Mouse (Mus musculus) heart, postnatal 0 days (tissue): ENCODE data around the gene Hsf2bp. TPM values are rescaled to one million over a fixed set of nuclear protein-coding genes. Genes with fewer than 3 reads are reported as not detected.

Experiments used
- ATAC-seq: fragments of 200-750 bp; cut with Nextera tagmentation; 2 replicates; pipeline ENCODE4 v1.8.0; 2017; ENCODE audit warnings: low read depth, moderate number of reproducible peaks, moderate library complexity; ENCODE audit not compliant: insufficient read depth
- DNase-seq: peaks from one replicate; pipeline ENCODE4 v3.0.0-alpha.2; 2016; ENCODE audit warnings: low spot score
- H3K27ac ChIP-seq: fragments of 300-500 bp; sonication (generic); 2 replicates; pipeline ENCODE4 v1.5.1; 2014; ENCODE audit warnings: low read depth, mild to moderate bottlenecking
- H3K27me3 ChIP-seq: fragments of 300-500 bp; sonication (generic); 2 replicates; pipeline ENCODE4 v1.6.1; 2014; ENCODE audit warnings: low read length, mixed read lengths; ENCODE audit not compliant: control insufficient read depth, insufficient read depth
- H3K36me3 ChIP-seq: fragments of 300-500 bp; sonication (generic); replicated peaks from 2 replicates; pipeline ENCODE4 v1.6.1; 2014; ENCODE audit warnings: low read length, mixed read lengths; ENCODE audit not compliant: control insufficient read depth, insufficient read depth
- H3K4me1 ChIP-seq: fragments of 300-500 bp; sonication (generic); 2 replicates; pipeline ENCODE4 v1.6.1; 2014; ENCODE audit warnings: antibody characterized with exemption; ENCODE audit not compliant: control insufficient read depth, insufficient read depth
- H3K4me2 ChIP-seq: fragments of 300-500 bp; sonication (generic); 2 replicates; pipeline ENCODE4 v1.6.1; 2014; ENCODE audit warnings: low read depth, mild to moderate bottlenecking, low read length, moderate library complexity
- H3K4me3 ChIP-seq: fragments of 300-500 bp; sonication (generic); 2 replicates; pipeline ENCODE4 v1.5.1; 2014; ENCODE audit warnings: low read depth, low read length
- H3K9ac ChIP-seq: fragments of 300-500 bp; sonication (generic); replicated peaks from 2 replicates; pipeline ENCODE4 v1.6.1; 2014; ENCODE audit warnings: low read depth, low read length, mixed read lengths
- H3K9me3 ChIP-seq: fragments of 300-500 bp; sonication (generic); replicated peaks from 2 replicates; pipeline ENCODE4 v1.6.1; 2016; ENCODE audit warnings: low read length; ENCODE audit not compliant: control insufficient read depth
- CTCF ChIP-seq: IDR thresholded peaks from 2 replicates; pipeline ENCODE4 v1.5.1; 2016; ENCODE audit warnings: antibody characterized with exemption, control low read depth, low read depth
- EP300 ChIP-seq: IDR thresholded peaks from 2 replicates; pipeline ENCODE4 v1.6.1; 2016; ENCODE audit warnings: antibody characterized with exemption, low read depth
- WGBS: fragments of 180-500 bp; shearing (Covaris S2); extraction: QIAGEN DNeasy Blood & Tissue Kit; methylation state at CpG from one replicate; pipeline ENCODE4 v1.1.7; 2014; 5-methylcytosine and 5-hydroxymethylcytosine counted together
- polyA plus RNA-seq: library from polyadenylated mRNA; unstranded; fragments of >200 nt; fragmentation: Nextera tagmentation; extraction: Ambion mirVana; gene quantifications from 2 replicates; pipeline ENCODE4 v1.2.1, GENCODE M21; 2015
- total RNA-seq: library from RNA; depleted of rRNA; stranded (reverse); fragments of >200 nt; gene quantifications from 2 replicates; pipeline ENCODE4 v1.2.3, GENCODE M21; 2014; ENCODE audit warnings: low replicate concordance; rRNA removed

Gene Hsf2bp
- not detected in 2 replicates for total RNA-seq
- 0.19 and 0.29 TPM in 2 replicates for polyA plus RNA-seq

DNA sequence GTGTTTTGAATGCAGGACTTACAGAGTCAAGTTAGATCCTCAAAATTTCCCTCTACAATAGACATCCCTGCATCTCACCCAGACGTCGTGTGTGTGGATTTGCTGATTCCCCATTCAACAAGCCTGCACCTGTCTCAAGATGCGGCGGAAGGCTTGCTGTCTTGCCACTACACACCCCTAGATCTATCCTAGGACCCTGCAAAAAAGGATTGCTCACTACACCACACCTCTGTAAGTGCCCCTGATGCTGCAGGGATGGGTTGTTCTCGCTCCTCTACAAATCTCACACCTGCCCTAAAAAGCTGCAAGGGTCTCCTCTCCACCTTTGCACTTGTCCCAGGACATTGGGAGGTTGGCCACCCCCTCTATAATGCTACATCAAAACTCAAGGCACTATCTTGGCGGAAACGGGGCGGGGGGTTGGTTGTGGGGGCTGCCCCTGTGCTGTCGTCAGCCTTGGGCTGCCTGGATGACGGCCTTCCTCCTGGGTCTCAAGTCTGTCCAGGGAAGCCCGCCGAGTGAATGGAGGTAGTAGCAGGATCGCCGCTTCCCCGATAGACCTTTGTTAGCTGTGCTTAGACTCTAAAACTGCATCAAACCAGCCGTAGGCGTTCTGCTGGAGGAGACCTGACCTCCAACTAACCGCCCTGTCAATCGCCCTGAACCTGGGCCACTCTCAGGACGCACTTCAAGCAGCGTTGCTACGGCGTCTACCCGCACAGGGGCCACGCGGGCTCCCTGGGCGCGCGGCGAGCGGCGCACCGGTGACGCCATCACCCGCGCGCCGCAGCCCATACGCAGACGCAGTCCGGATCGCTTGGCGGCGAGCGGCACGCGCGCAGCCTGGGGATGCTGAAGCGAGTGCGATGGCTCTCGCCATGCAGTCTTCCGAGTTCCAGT, at the start of gene Hsf2bp, which contains the start of gene Rrp1b:
TSS of gene Hsf2bp (minus strand) at position 741 of the 900 bp plus-strand sequence.
TSS of gene Rrp1b (plus strand) at position 492 of the 900 bp plus-strand sequence.
- Histone ChIP-seq H3K27me3 (no peaks in the 10 kb centered on the region), H3K9me3 (no peaks in the 10 kb centered on the region), H3K4me1 (peaks cover 12% of the 10 kb centered on the region), H3K36me3 (no peaks in the 10 kb centered on the region), H3K9ac (peak within 1 kb of the TSS; percentile 75), H3K4me2 (peak within 1 kb of the TSS; percentile 95), H3K4me3 (peak within 1 kb of the TSS; percentile 77), H3K27ac (peak within 1 kb of the TSS; percentile 76)
- no peak for TF ChIP-seq EP300
- TF ChIP-seq CTCF: no peak
- WGBS: 5% methylated on average over 52 of the region's 52 CpGs
- peak; percentile 69 for DNase-seq
- peak; percentile 93 for ATAC-seq

DNA sequence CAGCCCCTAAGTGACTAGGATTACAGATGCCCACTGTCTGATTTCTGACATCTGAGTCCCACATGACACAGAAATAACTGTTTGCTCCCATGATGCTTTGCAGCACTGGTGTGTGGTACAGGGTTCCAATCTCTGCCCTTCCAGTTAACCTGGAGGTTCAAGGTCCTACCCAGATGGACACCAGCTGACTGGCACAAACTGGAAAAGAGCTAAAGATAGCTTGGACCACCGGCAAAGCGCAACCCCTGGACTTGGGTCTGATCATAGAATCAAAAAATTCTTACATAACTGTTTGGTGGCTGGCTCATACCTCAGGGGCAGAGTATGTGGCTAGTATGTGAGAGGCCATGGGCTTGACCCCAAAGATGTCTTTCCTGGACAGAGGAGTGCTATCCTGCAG, 47.2 kb upstream of the Hsf2bp start:
- WGBS: 83% methylated on average over 2 of the region's 2 CpGs
- no peak overlapping the region for H3K4me2 ChIP-seq
- H3K27ac ChIP-seq: no peak overlapping the region
- DNase-seq (no peak), ATAC-seq (no peak)
- H3K4me1 ChIP-seq: no peaks in the 10 kb centered on the region
- H3K9me3 ChIP-seq: 0 out of 2 replicates have a peak, but pooled peaks cover 5% of the 10 kb centered on the region
- H3K36me3 ChIP-seq: no peaks in the 10 kb centered on the region
- no peak overlapping the region for H3K9ac ChIP-seq
- no peak overlapping the region for H3K4me3 ChIP-seq
- no peaks in the 10 kb centered on the region for H3K27me3 ChIP-seq
- TF ChIP-seq EP300: no peak
- TF ChIP-seq CTCF: no peak

DNA sequence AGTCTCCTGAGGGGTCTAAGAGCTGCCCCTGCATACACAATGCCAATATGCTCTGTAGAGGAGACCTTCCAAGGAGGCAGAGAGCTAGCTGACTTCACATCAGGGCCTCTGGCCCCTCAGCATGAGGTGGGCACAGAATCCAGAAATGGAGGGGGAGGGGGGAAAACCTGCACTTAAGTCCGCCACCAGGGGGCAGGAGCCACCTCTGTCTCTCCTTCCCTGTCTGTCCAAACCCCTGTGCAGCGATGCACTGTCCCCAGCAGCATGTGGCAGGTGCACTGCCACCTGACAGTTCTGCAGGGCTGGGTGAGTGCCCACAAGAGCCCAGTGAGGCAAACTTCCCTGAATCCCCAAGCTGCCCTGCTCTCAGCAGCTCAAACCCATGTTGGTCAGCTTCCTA, 39.0 kb upstream of the Hsf2bp start:
- WGBS: 0% methylated on average over 2 of the region's 2 CpGs
- Histone ChIP-seq H3K4me3 (no peak overlapping the region), H3K9ac (no peak overlapping the region), H3K9me3 (peaks cover 4% of the 10 kb centered on the region; the same call in 1 of the 2 replicates), H3K27ac (no peak overlapping the region), H3K4me1 (no peaks in the 10 kb centered on the region), H3K27me3 (no peaks in the 10 kb centered on the region), H3K4me2 (no peak overlapping the region), H3K36me3 (no peaks in the 10 kb centered on the region)
- TF ChIP-seq EP300: no peak
- TF ChIP-seq CTCF: peak; percentile 77
- DNase-seq (peak; percentile 52), ATAC-seq (peak; percentile 40; the same call in 1 of the 2 replicates)

DNA sequence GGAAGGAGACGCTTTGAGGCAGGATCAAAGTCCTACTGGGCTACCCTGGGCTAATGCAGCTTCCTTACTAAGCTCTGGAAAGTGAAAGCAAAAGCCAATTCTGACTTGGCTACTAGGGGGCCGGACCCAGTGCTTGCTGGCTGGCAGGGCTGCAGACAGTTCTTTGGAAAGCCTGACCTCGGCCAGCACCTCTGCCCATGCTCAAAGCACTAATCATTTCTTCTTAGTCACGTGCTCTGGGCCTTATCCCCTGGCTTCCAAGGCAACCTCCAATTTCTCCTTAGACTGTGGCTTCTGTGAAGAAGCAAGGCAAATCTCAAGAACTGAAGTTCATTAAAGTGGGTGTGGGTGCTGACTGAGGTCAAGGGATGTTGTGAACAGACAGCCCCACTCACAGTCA, 38.5 kb upstream of the Hsf2bp start:
- Histone ChIP-seq H3K4me2 (no peak overlapping the region), H3K36me3 (no peaks in the 10 kb centered on the region), H3K4me3 (no peak overlapping the region), H3K4me1 (no peaks in the 10 kb centered on the region), H3K27me3 (no peaks in the 10 kb centered on the region), H3K27ac (no peak overlapping the region), H3K9me3 (peaks cover 9% of the 10 kb centered on the region; the same call in 1 of the 2 replicates), H3K9ac (no peak overlapping the region)
- ATAC-seq (no peak), DNase-seq (no peak)
- 46% methylated on average over 4 of the region's 4 CpGs for WGBS
- TF ChIP-seq EP300 (no peak), CTCF (no peak)

DNA sequence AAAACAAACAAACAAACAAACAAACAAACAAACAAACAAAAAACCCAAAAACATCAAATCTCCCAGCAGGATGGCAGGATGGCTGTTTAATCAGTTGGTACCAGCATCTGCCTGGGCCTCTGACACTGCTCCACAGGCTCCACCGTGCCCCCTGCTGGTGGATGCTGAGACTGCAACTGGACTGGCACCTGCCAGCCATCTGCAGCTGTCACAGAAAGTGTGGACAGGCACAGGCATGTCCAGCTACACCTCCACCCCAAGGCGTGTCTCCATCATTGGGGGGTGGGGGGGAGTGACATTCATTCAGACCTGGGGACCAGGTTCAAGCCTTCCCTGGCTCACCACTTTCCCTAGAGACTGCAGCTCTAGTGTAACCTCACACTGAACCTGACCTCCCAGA, 37.2 kb upstream of the Hsf2bp start:
- DNase-seq (peak; percentile 48), ATAC-seq (peak; percentile 62; the same call in 1 of the 2 replicates)
- TF ChIP-seq CTCF: peak; percentile 96
- no peak for TF ChIP-seq EP300
- H3K36me3 ChIP-seq: no peaks in the 10 kb centered on the region
- H3K4me2 ChIP-seq: no peak overlapping the region
- H3K27me3 ChIP-seq: no peaks in the 10 kb centered on the region
- H3K27ac ChIP-seq: no peak overlapping the region
- peaks cover 11% of the 10 kb centered on the region; the same call in 1 of the 2 replicates for H3K9me3 ChIP-seq
- H3K4me3 ChIP-seq: no peak overlapping the region
- H3K4me1 ChIP-seq: no peaks in the 10 kb centered on the region
- WGBS: 0% methylated on average over 2 of the region's 2 CpGs
- no peak overlapping the region for H3K9ac ChIP-seq
